Mouse (Mus musculus) layer of hippocampus, adult 11-12 months (tissue): ENCODE results near the gene Gli1.

Experiments used
- DNase-seq: peaks from one replicate; pipeline ENCODE4 v3.0.0; 2022; ENCODE audit warnings: low spot score

Gene Gli1

DNA sequence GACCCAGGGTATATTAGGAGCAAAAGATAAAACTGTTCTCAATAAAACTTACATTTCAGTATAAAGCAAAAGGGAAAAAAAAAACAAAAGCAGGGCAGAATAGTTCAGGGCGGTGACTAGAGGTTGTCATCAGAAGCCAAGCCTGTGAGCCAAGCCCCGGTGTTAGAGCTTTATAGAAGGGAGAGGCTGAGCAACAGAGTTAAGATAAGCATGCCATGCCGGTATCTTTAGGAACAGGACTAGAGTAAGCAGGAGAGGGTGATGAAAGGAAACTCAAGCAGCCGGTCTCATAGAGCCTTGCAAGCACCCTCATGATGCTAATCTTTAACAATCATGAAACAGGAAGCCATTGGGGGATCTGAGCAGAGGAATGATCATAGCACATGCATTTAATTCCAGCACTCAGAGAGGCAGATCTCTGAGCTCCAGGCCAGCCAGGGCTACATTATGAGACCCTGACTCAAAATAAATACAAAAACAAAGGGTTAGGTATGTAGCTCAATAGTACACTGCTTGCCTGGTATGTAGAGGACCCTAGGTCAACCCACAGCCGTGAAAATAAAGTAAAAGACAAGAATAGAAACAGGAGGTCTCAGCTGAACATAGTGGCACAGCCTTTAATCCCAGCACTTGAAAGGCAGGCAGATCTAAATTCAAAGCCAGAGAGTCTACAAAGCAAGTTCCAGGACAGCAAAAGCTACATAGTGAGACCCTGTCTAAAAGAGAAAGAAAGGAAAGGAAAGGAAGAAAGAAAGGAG, 49.7 kb downstream of the Gli1 start:
- DNase-seq = no peak

DNA sequence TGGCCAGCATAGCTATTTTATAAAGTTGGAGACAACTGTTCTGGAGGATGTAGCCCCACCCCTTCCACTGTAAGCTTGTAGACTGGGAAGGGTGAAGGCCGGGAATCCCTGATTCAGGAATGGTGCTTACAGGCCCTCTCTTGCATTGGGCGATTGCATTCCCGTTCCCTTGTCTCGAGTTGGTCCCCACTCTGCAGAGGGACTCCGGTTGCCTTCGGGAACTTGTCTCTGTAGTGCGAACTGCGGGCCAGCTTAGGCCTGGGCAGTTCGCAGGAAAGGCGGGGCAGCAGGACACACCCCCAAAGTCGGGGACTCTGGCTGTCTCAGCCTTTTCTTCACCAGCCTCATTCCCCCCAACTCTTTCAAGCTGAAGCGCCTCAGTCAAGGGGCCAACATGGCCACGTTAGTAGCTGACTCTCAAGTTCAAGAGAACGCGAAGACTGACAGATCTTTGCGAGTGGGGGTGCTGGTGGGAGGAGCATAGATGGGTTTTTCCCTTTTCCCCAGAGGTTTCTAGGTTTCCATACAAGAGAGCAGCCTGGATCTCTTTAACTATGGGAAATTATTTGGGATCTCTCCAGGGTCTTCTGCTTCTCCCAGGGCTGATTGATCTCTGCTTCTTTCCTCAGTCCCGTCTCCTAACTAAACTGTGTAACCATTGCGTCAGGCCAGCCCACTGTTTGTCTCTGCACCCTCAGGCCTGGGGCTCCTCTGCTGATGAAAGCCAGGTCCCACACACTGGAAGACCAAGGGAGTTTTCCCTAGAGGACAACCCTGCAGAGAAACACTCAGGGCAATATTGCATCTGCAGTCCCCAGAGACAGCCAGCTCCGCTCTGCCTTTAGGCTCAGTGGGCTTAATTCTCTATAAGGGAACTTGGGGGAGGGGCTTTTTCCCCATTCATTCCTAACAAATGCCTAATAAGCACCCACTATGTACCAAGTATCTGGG, 50.6 kb downstream of the Gli1 start:
- DNase-seq = no peak

- DNase-seq = peak; percentile 100
Measured at GRCm38 (mm10) chr10:127290307-127290929, 51.4 kb downstream of the Gli1 start.

DNA sequence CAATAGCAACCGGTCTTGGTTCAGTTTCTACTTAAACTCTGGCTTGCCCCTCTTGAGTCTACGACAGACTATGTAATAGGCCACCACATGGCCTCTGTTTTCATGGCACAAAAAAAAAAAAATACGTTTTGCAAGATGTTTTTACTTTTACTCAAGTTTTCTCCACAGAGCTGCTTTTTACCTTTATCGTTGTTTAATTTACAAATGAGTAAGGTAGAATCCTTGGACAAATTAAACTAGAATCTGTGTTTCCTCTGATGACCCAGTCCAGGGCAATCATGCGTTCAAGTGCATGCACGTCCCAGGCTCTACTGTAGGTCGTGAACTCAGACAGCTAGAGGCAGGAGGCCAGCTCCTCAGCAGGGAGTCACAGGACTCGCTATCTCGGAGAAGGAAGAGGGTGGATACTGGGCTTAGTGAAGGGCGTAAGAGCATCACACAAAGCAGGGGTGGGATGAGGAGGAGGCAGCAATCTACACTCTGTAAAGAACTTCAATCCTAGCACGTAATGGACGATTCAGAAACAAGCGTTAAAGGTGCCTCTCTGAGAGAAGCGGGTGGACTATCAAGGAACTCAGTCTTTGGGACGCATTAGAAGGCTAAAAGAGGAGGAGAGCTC, 52.1 kb downstream of the Gli1 start:
- peak; percentile 60 for DNase-seq

DNA sequence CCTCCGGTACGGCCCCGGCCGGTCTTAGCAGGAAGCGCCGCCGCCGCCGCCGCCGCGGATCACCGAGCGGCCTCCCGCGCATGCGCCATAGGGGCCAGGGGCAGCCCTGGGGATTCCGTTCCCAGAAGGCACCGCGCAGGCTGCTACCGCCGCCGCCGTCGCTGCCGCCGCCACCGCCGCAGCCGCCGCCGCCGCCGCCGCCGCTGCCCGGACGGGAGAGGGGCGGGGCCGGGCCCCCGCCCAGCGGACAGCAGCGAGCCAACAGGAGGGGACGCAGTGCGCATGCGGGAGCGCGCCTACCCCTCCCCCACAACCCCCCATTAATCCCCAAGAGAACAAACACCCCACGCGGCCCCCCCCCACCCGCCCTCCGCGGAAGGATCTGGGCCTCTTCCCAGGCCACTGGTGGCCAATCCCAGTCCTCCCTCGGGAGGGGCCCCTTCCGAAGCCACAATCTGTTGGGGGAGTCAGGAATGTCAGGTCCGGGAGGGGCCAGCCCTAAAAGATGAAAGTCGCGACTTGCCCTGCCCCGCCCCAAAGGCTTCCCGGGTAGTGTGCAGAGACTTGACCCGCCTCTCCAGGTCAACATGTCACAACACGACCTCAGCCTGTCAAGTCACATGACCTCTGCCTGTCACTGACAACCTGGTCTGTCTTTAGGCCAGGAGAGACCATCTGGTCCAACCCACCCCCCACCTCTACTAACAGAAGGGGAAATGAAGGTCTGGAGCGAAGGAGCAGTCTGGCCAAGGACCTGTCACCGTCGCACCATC, 52.8 kb downstream of the Gli1 start, which contains the start of gene Mbd6:
Gene Mbd6 (minus strand): TSS at position 219 of the 773 bp plus-strand sequence.
- peak; percentile 87 for DNase-seq

DNA sequence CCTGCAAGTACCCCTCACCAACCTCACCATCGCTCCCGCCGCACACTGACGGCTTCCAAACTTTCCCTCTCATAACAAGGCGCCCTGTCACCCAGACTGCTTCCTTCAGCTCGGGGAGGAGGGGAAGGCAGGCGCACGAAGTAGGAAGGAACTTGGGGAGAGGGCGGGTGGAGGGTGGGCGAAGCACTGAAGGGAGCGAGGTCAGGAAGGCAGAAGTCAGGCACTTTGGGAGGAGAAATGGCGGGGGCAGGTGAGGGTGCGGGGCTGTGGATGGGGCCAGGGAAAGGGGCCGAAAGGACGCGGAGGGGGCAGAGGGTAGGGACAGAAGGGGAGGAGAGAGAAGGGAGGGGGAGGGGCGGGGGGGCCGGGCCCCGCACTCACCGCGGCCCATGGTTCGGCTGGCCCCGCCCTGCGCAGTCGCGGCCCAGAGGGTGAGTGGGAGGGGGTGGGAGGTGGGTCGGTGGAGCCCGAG, 53.4 kb downstream of the Gli1 start:
- DNase-seq = peak; percentile 47

DNA sequence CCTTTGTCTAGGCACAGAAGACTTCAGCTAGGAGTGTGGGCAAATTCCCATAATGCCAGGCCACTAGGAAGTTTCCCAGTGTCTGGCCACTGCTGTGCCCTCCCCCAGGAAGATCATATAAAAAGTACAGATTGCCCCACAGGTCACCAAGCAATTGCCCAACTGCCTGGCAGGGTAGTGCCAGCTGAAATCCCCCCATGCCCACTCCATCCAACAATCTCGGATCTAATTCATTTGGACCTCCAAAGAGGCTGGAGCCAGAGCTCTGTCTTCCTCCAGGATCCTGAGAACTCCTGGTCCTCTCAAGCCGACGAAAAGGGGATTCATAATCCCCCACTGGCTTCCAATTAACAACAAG, 53.9 kb downstream of the Gli1 start:
- no peak for DNase-seq

DNA sequence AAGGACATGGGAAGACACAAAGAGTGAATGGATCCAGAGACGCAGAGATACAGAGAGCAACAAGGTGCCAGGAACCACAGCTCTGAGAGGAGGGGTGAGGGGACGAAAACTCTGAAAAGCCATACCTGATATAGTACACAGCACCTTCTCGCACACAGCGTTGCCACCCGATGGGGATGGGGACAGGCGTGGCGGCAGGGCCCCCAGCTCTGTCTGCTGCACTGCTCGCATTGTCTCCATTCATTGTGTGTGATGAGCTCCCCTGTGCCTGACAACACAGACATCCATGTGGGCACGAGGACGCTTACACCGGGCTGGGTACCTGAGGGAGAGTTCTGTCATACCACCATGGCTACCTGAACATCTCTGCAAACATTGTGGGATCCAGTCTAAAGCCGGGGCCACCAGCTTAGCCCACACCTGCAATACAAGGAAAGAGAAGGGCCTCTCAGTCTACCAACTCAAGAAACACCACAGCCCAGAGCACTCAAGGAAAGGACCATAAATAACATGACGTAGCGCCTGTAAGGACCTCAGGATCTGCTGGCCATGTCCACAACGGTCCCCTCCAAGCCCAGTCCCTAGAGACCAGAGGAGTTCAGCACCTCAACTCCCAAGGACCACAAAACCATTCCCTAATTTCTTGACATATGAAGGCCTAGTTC, 54.4 kb downstream of the Gli1 start:
- DNase-seq = no peak

GRCm38 (mm10) chr10:127286730-127287129, 55.0 kb downstream of the Gli1 start:
- no peak for DNase-seq

DNA sequence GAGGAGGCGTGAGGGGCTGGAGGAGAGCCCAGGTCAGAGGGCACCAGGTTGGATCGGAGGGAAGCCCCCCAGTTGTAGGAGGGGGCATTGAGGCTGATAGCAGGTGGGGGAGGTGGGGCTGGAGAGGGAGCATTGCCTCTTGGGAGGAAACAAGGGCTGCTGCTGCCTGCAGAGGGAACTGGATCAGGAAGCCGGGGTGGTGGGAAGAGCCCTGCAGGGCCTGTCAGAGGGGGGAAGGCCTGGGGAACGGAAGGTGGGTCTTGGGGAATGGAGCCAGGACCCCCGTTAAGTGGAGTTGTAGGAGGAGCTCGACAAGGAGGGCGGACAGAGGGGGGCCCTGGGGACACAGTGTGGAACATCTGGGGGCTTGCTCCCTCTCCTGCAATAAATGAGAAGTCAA, 55.6 kb downstream of the Gli1 start:
- DNase-seq = no peak

DNA sequence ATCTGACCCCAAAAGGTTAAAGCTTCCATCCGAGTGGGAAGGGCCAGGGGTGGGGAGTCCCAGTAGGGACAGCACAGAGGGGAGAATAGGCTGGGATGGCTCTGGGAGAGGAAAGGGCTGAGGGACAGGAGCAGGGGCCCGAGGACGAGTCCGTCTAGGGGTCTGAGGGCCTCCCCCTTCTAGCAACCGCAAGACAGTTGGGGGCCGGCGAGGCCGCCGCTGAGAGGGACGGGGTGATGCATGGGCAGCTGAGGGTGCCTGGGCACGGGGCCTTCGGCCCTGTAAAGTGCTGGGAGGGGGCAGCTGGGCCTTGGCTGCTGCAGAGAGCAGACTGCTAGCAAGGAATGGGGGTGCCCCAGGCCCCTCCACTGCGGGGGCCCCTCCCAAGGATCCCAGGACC, 56.1 kb downstream of the Gli1 start:
- DNase-seq = no peak

- no peak for DNase-seq
Measured at GRCm38 (mm10) chr10:127284724-127285500, 56.9 kb downstream of the Gli1 start.

DNA sequence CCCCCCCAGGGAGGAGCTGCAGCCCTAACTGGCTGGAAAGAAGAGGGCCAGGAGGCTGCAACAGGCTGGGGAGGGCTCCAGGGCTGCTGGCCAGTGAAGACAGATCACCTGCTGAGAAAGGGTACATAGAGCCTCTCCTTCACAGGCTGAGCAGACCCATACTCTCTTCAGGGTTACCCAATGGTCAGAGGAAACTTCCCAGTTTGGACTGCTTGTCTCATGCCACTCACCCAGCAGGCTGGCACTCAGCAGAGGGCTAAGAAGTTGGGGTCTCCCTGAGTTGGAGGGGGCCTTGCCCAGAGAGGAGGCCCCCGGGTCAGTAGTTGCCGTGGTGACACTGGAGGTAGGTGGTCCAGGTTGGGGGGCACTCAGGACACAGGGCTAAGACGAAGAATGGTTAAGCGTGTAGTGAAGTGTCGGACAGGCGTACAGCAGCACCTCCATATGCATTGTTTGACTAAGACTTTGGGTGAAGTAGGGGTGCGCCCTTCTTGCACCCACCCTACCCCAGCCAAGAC, 57.6 kb downstream of the Gli1 start:
- DNase-seq = no peak

DNA sequence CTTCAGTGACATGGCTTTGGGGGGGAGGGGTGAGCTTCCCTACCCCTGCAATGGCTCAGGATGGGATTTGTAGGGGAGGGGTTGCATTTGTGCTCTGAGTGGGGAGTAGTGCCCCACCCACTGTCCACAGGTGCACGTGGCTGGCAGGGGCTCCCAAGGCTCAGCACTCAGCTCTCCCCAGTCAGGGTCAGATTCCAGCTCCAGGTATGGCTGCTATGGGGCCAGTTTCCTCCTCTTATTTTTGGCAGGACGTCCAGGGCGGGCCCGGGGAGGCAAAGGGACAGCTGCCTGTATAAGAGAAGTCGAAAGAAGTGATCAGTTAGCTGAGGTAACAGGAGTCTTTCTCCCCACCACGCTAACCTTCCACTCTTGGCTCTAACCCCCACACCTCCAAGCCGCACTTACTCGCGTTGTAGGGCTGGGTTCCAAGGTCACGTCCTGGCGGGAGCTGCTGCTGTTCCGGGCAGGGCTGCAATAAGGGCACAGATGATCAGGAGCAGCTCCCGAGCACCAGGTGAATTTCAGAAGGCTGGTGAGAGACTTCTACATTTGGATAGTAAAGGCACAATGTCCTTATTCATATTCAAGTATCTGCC, 59.1 kb downstream of the Gli1 start:
- no peak for DNase-seq

DNA sequence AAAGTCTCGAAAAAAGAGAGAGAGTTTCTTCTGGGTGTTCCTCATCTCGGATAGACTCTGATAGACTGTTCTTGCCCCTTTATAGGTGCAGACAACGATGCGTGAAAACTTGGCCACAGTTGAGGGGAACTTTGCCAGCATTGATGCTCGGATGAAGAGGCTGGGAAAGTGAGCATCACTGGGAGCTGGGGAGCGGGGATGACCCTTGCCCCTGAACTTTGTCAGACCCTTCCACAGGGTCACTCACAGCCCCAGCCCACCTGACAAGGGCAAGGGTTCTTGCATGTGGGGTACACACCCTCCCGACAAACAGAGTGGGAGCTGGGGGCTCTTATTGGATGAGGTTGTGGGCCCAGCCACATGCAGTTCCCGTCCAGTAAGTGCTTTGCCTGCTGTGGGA, 60.5 kb downstream of the Gli1 start:
- no peak for DNase-seq
